Mouse (Mus musculus) heart, postnatal 0 days (tissue): ENCODE data around the gene Ccdc27. TPM values are rescaled to one million over a fixed set of nuclear protein-coding genes. Genes with fewer than 3 reads are reported as not detected.

ENCODE experiments used
- ATAC-seq: fragments of 200-750 bp; cut with Nextera tagmentation; 2 replicates; pipeline ENCODE4 v1.8.0; 2017; ENCODE audit warnings: low read depth, moderate number of reproducible peaks, moderate library complexity; ENCODE audit not compliant: insufficient read depth
- DNase-seq: peaks from one replicate; pipeline ENCODE4 v3.0.0-alpha.2; 2016; ENCODE audit warnings: low spot score
- H3K27ac ChIP-seq: fragments of 300-500 bp; sonication (generic); 2 replicates; pipeline ENCODE4 v1.5.1; 2014; ENCODE audit warnings: low read depth, mild to moderate bottlenecking
- H3K27me3 ChIP-seq: fragments of 300-500 bp; sonication (generic); 2 replicates; pipeline ENCODE4 v1.6.1; 2014; ENCODE audit warnings: low read length, mixed read lengths; ENCODE audit not compliant: control insufficient read depth, insufficient read depth
- H3K36me3 ChIP-seq: fragments of 300-500 bp; sonication (generic); replicated peaks from 2 replicates; pipeline ENCODE4 v1.6.1; 2014; ENCODE audit warnings: low read length, mixed read lengths; ENCODE audit not compliant: control insufficient read depth, insufficient read depth
- H3K4me1 ChIP-seq: fragments of 300-500 bp; sonication (generic); 2 replicates; pipeline ENCODE4 v1.6.1; 2014; ENCODE audit warnings: antibody characterized with exemption; ENCODE audit not compliant: control insufficient read depth, insufficient read depth
- H3K4me2 ChIP-seq: fragments of 300-500 bp; sonication (generic); 2 replicates; pipeline ENCODE4 v1.6.1; 2014; ENCODE audit warnings: low read depth, mild to moderate bottlenecking, low read length, moderate library complexity
- H3K4me3 ChIP-seq: fragments of 300-500 bp; sonication (generic); 2 replicates; pipeline ENCODE4 v1.5.1; 2014; ENCODE audit warnings: low read depth, low read length
- H3K9ac ChIP-seq: fragments of 300-500 bp; sonication (generic); replicated peaks from 2 replicates; pipeline ENCODE4 v1.6.1; 2014; ENCODE audit warnings: low read depth, low read length, mixed read lengths
- H3K9me3 ChIP-seq: fragments of 300-500 bp; sonication (generic); replicated peaks from 2 replicates; pipeline ENCODE4 v1.6.1; 2016; ENCODE audit warnings: low read length; ENCODE audit not compliant: control insufficient read depth
- CTCF ChIP-seq: IDR thresholded peaks from 2 replicates; pipeline ENCODE4 v1.5.1; 2016; ENCODE audit warnings: antibody characterized with exemption, control low read depth, low read depth
- EP300 ChIP-seq: IDR thresholded peaks from 2 replicates; pipeline ENCODE4 v1.6.1; 2016; ENCODE audit warnings: antibody characterized with exemption, low read depth
- WGBS: fragments of 180-500 bp; shearing (Covaris S2); extraction: QIAGEN DNeasy Blood & Tissue Kit; methylation state at CpG from one replicate; pipeline ENCODE4 v1.1.7; 2014; 5-methylcytosine and 5-hydroxymethylcytosine counted together
- polyA plus RNA-seq: library from polyadenylated mRNA; unstranded; fragments of >200 nt; fragmentation: Nextera tagmentation; extraction: Ambion mirVana; gene quantifications from 2 replicates; pipeline ENCODE4 v1.2.1, GENCODE M21; 2015
- total RNA-seq: library from RNA; depleted of rRNA; stranded (reverse); fragments of >200 nt; gene quantifications from 2 replicates; pipeline ENCODE4 v1.2.3, GENCODE M21; 2014; ENCODE audit warnings: low replicate concordance

Gene Ccdc27
- total and polyA plus RNA-seq, 2 experiments from 2014 or later: not detected

DNA sequence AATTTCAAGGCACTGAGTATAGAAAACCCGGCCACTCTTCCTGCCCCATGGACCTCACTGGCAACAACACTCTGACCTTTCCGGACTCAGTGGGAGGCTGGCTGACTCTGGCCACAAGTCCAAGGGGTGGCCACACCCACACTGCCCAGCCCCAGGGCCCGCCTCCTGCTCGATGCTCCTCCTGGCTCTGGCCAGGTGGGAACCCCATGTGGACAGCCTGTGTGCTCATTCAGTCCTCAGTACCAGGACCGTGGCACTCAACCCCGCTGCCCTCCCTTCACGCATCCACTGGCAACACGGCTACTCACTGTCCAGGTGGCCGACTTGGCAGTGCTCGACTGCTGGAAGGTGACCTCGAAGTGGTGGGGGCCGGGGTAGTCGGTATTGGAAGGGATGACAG, 38.5 kb upstream of the Ccdc27 start:
- Histone ChIP-seq H3K4me2 (no peak overlapping the region), H3K36me3 (no peaks in the 10 kb centered on the region), H3K27me3 (peaks cover 36% of the 10 kb centered on the region), H3K4me3 (no peak overlapping the region), H3K4me1 (no peaks in the 10 kb centered on the region), H3K9me3 (no peaks in the 10 kb centered on the region), H3K27ac (no peak overlapping the region), H3K9ac (no peak overlapping the region)
- no peak for DNase-seq
- TF ChIP-seq EP300 (no peak), CTCF (no peak)
- no peak for ATAC-seq
- 3% methylated on average over 13 of the region's 13 CpGs for WGBS

DNA sequence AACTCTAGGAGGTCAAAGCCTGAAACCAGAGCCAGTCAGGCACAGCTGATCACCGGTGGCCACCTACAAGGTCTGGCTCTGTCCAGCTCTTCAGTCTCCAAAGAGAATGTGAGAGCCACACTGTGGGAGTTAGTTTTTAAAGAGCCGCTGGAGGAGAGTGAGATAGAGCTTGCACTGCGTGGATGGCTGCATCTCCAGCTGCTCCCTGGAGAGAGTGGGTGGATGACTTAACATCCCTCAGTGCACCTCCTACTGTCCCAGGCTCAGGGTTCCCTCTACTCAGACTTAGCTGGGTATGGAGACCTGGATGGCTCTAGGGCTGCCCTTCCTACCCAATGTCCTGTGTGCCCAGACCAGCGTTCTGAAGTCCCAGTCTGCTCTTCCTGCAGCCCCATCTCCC, 37.7 kb upstream of the Ccdc27 start:
- Histone ChIP-seq H3K36me3 (no peaks in the 10 kb centered on the region), H3K9me3 (no peaks in the 10 kb centered on the region), H3K27me3 (peaks cover 36% of the 10 kb centered on the region), H3K4me1 (no peaks in the 10 kb centered on the region), H3K9ac (no peak overlapping the region), H3K4me3 (no peak overlapping the region), H3K27ac (no peak overlapping the region), H3K4me2 (no peak overlapping the region)
- ATAC-seq (no peak), DNase-seq (no peak)
- no peak for TF ChIP-seq EP300
- TF ChIP-seq CTCF: no peak
- WGBS: 44% methylated on average over 4 of the region's 4 CpGs

DNA sequence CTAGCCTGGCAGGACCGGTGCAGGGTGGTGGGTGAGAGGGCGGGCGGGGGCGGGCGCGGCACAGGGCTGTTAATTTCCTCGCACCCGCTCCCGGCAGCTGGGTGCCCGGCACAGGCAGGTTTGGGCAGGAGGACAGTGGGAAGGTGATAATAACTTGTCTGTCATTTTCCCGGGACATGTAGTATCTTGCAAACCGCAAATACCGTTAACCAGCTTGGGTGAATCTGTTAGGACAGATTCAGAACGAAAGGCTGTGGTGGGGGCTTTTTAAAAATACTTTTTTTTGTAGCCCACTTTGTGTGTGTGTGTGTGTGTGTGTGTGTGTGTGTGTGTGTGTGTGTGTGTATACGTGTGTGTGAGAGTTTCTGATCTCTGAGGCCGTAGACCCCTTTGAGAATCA, 29.5 kb upstream of the Ccdc27 start:
- 14% methylated on average over 13 of the region's 16 CpGs for WGBS
- peaks cover 35% of the 10 kb centered on the region for H3K27me3 ChIP-seq

DNA sequence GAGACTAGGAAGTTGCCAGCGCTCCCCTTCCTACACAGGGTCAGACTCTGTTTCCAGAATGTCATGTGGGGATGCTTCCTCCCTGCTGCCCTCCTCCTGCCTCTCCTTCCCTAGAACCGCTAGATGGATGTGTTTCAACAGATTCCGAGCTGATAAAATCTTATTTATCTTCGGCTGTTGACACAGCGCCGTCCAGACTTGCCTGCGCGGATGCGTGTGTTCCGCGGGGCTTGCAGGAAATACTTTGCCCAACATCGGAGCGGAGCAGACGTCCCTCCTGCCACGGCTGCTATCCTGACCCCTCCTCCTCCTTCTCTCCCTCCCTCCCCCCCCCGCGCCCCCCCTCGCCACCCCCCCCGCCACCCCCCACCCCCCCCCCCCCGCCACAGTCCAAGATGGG, 29.0 kb upstream of the Ccdc27 start:
- no peaks in the 10 kb centered on the region for H3K4me1 ChIP-seq
- ATAC-seq: no peak
- H3K4me2 ChIP-seq: no peak overlapping the region
- H3K36me3 ChIP-seq: no peaks in the 10 kb centered on the region
- no peak overlapping the region for H3K9ac ChIP-seq
- 2% methylated on average over 15 of the region's 20 CpGs for WGBS
- no peak for TF ChIP-seq CTCF
- no peak for TF ChIP-seq EP300
- no peaks in the 10 kb centered on the region for H3K9me3 ChIP-seq
- H3K27me3 ChIP-seq: peaks cover 35% of the 10 kb centered on the region
- DNase-seq: no peak
- no peak overlapping the region for H3K4me3 ChIP-seq
- H3K27ac ChIP-seq: no peak overlapping the region

More for the DNA sequence above, 29.5 kb upstream of the Ccdc27 start:
- no peaks in the 10 kb centered on the region for H3K36me3 ChIP-seq
- no peak for ATAC-seq
- no peak overlapping the region for H3K27ac ChIP-seq
- H3K4me3 ChIP-seq: no peak overlapping the region
- H3K4me2 ChIP-seq: no peak overlapping the region
- no peaks in the 10 kb centered on the region for H3K4me1 ChIP-seq
- no peaks in the 10 kb centered on the region for H3K9me3 ChIP-seq
- no peak overlapping the region for H3K9ac ChIP-seq
- TF ChIP-seq CTCF (no peak), EP300 (no peak)
- DNase-seq: no peak

DNA sequence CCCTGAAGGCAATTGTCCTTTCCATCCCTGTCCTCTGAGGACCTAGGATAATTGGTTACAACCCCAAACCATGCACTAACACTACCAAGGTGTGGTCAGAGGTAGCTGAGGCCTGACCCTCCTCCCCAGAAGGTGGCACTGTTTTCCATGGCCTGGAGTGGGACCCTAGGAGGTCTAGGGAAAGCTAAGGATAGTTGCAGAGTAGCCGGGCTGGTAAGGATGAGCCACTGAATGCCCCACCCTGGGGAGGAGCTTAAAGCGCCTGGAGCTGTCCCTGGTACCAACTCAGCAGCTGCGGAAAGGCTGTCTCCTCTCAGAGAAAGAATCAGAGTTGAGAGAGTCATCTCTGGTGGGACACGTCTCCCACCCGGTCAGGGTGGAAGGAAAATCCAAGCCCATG, 28.4 kb upstream of the Ccdc27 start:
- Histone ChIP-seq H3K27ac (no peak overlapping the region), H3K4me2 (no peak overlapping the region), H3K4me3 (no peak overlapping the region), H3K9ac (no peak overlapping the region), H3K9me3 (no peaks in the 10 kb centered on the region), H3K27me3 (peaks cover 35% of the 10 kb centered on the region), H3K36me3 (no peaks in the 10 kb centered on the region), H3K4me1 (no peaks in the 10 kb centered on the region)
- no peak for DNase-seq
- WGBS: 0% methylated on average over 5 of the region's 5 CpGs
- peak; percentile 26 for TF ChIP-seq CTCF
- TF ChIP-seq EP300: no peak
- peak; percentile 38; the same call in 1 of the 2 replicates for ATAC-seq

DNA sequence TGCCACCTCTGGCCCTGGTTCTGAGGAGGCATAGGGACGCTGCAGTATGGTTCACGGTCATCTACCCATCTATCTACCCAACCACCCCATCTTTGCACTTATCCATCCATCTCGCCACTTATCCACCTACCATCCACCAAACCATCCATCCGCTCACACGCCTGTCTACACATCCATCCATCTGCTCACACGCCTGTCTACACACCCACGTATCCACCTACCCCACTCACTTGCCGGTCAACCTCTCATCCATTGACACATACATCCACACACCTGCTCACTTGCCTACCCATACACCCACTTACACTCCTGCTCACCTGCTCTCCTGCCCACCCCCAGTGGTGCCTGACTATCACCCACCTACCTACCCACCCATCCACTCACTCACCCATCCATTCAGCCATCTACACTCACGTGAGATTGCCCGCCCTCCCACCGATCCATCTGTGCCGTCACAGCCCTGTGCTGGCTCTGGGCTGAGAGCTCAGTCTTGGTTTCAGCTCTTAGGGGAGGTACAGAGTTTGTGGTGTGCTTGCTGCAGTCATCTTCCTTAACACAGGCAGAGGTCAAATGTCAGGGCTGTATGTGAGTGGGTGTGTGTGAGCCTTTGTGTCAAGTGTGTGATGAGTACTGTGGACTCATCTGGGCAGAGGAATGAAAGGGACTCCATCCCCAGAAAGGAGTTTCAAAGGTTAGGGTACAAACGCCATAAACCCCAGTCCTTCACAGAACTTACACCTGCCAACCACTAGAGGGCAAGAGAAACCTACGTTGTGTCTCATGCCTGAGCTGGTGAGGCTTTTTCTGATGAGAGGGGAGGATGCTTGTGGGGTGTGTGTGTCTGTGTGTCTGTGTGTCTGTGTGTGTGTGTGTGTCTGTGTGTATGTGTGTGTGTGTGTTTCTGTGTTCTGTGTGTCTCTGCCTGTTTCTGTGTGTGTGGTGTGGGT, 22.6 kb upstream of the Ccdc27 start:
- peak; percentile 31; the same call in 1 of the 2 replicates for ATAC-seq

More for the DNA sequence above, 22.6 kb upstream of the Ccdc27 start:
- no peaks in the 10 kb centered on the region for H3K4me1 ChIP-seq
- H3K36me3 ChIP-seq: no peaks in the 10 kb centered on the region
- H3K9ac ChIP-seq: no peak overlapping the region
- TF ChIP-seq CTCF (peak; percentile 95), EP300 (no peak)
- WGBS: 52% methylated on average over 14 of the region's 14 CpGs
- H3K9me3 ChIP-seq: no peaks in the 10 kb centered on the region
- no peak overlapping the region for H3K4me3 ChIP-seq
- H3K27me3 ChIP-seq: peaks cover 7% of the 10 kb centered on the region; the same call in 1 of the 2 replicates
- no peak overlapping the region for H3K27ac ChIP-seq
- peak; percentile 67 for DNase-seq
- no peak overlapping the region for H3K4me2 ChIP-seq
